Mouse (Mus musculus): ENCODE data around the gene Fras1. TPM values are rescaled to one million over a fixed set of nuclear protein-coding genes. Genes with fewer than 3 reads are reported as not detected.
A peak's percentile ranks its signal among the peaks of the same experiment; 100 is the strongest.

Gene Fras1
- total and polyA plus RNA-seq, 3 experiments, result 2.1 to 5.8 (median 5.4) TPM

DNA sequence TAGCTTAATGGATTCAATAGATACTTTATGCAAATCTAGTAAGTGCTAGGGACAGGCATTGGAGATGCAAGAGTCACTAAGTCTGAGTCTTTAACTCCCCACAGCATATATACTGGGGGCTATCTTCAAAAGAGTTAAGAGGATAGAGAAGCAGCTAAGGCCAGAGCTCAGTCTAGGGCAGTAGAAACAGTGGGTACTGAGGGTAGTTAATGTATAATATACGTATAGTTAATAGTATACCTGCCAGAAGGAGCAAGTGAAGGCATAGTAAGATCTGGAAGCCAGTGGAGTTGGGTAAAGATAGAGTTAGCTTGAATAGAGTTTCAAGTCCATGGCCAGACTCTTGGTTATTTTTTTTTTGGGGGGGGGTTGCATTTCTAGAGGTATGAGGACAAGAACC lies 128.6 kb downstream of the Fras1 start:
- in situ Hi-C loops (cut with MboI; ENCODE audit: low pct_ligation_motif_present, low pct_unique_long_range_greater_than_20kb, low sequenced_read_pairs) (no loop called here), dilution Hi-C loops (cut with MboI; ENCODE audit: extremely low pct_ligation_motif_present, extremely low pct_unique_long_range_greater_than_20kb, low sequenced_read_pairs) (no loop called here)
- H3K4me3 ChIP-seq (replicated peaks in 1 of 3; ENCODE audit: low read depth in 2 of 3, low read length in 2 of 3, poor library complexity in 1 of 3), result no peak overlapping the region
- no peak overlapping the region for H3K9ac ChIP-seq (ENCODE audit: insufficient read depth, low read depth)
- H3K27me3 ChIP-seq (replicated peaks), result no peaks in the 10 kb centered on the region
- no peaks in the 10 kb centered on the region for H3K9me3 ChIP-seq (replicated peaks; ENCODE audit: low read length)
- H3K4me2 ChIP-seq (ENCODE audit: insufficient read depth, low read depth, poor library complexity, severe bottlenecking), result no peak overlapping the region
- TF ChIP-seq CHD1 (IDR thresholded peaks at IDR 0.05; ENCODE audit: low read depth, low read length) (no peak), MAZ (IDR thresholded peaks at IDR 0.05; ENCODE audit: low read depth, low read length) (no peak), SMC3 (IDR thresholded peaks at IDR 0.05; ENCODE audit: low read depth, low read length) (no peak)
- H3K79me2 ChIP-seq (replicated peaks; ENCODE audit: control insufficient read depth, extremely low read depth, insufficient read depth, poor library complexity, severe bottlenecking), result no peaks in the 10 kb centered on the region
- peaks cover 8 to 55% of the 10 kb centered on the region in 2 experiments; a peak in 3 of 4 replicates for H3K4me1 ChIP-seq (ENCODE audit: control insufficient read depth in 1 of 2, insufficient read depth in 2 of 2)
- no peak overlapping the region for H3K27ac ChIP-seq (ENCODE audit: insufficient read depth, low read depth)
- no peak for DNase-seq (ENCODE audit: extremely low read depth)
- H3K36me3 ChIP-seq (replicated peaks in 1 of 2; ENCODE audit: control insufficient read depth in 1 of 2, insufficient read depth in 1 of 2, low read length in 1 of 2), result no peaks in the 10 kb centered on the region

DNA sequence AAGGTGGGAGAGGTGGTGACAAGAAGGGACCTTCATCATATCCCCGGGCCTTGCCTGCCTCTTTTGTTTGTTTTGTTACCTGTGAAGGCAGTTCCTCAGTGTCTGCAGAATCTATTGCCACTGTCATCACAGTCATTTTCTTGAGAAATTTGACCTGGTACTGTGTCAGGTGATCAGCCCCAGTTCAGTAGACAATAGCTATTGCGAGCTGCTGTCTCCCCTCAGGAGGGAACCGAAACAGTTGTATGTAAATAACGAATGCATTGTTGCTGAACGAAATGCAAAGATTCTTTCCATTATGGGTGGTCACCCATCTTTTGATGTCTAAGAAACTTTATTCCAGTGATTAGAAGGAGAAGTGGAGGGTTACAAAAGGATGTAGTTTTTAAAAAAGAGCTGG lies 137.2 kb downstream of the Fras1 start:
- Histone ChIP-seq H3K9me3 (replicated peaks; ENCODE audit: low read length) (no peaks in the 10 kb centered on the region), H3K4me2 (ENCODE audit: insufficient read depth, low read depth, poor library complexity, severe bottlenecking) (peak overlapping the region; percentile 72), H3K9ac (ENCODE audit: insufficient read depth, low read depth) (peak overlapping the region; percentile 55), H3K4me3 (replicated peaks in 1 of 3; ENCODE audit: low read depth in 2 of 3, low read length in 2 of 3, poor library complexity in 1 of 3) (peak overlapping the region in 2 of 3 experiments; percentile 1 to 16), H3K36me3 (replicated peaks in 1 of 2; ENCODE audit: control insufficient read depth in 1 of 2, insufficient read depth in 1 of 2, low read length in 1 of 2) (no peaks in the 10 kb centered on the region), H3K27me3 (replicated peaks) (no peaks in the 10 kb centered on the region), H3K4me1 (ENCODE audit: control insufficient read depth in 1 of 2, insufficient read depth in 2 of 2) (peaks cover 35 to 88% of the 10 kb centered on the region in 2 experiments), H3K27ac (ENCODE audit: insufficient read depth, low read depth) (peak overlapping the region; percentile 88), H3K79me2 (replicated peaks; ENCODE audit: control insufficient read depth, extremely low read depth, insufficient read depth, poor library complexity, severe bottlenecking) (no peaks in the 10 kb centered on the region)
- no peak for TF ChIP-seq UBTF (IDR thresholded peaks at IDR 0.05; ENCODE audit: low read depth, low read length)
- no peak for TF ChIP-seq ZNF384 (IDR thresholded peaks at IDR 0.05; ENCODE audit: low read depth, low read length)
- no peak for TF ChIP-seq JUND (conservative IDR thresholded peaks at IDR 0.05; ENCODE audit: low read depth, low read length)
- no peak for TF ChIP-seq SMC3 (IDR thresholded peaks at IDR 0.05; ENCODE audit: low read depth, low read length)
- no peak for TF ChIP-seq RCOR1 (conservative IDR thresholded peaks at IDR 0.05; ENCODE audit: low read depth, low read length)
- TF ChIP-seq MAX (IDR thresholded peaks at IDR 0.05; ENCODE audit: low read length), result no peak
- no peak for TF ChIP-seq CTCF (conservative IDR thresholded peaks at IDR 0.05 in 1 of 2, IDR thresholded peaks at IDR 0.05 in 1 of 2; ENCODE audit: low read depth in 2 of 2, low read length in 2 of 2)
- TF ChIP-seq USF2 (conservative IDR thresholded peaks at IDR 0.05; ENCODE audit: low read depth, low read length), result peak; percentile 50; the same call in 1 of the 2 replicates
- no peak for TF ChIP-seq ZKSCAN1 (IDR thresholded peaks at IDR 0.05; ENCODE audit: borderline replicate concordance, low read depth, low read length)
- peak; percentile 76 for TF ChIP-seq BHLHE40 (IDR thresholded peaks at IDR 0.05; ENCODE audit: low read depth, low read length)
- TF ChIP-seq POLR2A (IDR thresholded peaks at IDR 0.05; ENCODE audit: low read depth, low read length), result no peak
- peak; percentile 60 for TF ChIP-seq ETS1 (conservative IDR thresholded peaks at IDR 0.05; ENCODE audit: low read depth, low read length)
- 0 out of 2 replicates have a peak, but pooled peaks have one; percentile 37 for TF ChIP-seq MAZ (IDR thresholded peaks at IDR 0.05; ENCODE audit: low read depth, low read length)
- no peak for TF ChIP-seq E2F4 (IDR thresholded peaks at IDR 0.05; ENCODE audit: insufficient replicate concordance, low read depth, low read length)
- no peak for TF ChIP-seq POLR2AphosphoS2 (IDR thresholded peaks at IDR 0.05; ENCODE audit: low read depth, low read length)
- TF ChIP-seq KAT2A (IDR thresholded peaks at IDR 0.05; ENCODE audit: insufficient replicate concordance, low read length), result no peak
- TF ChIP-seq IRF4 (IDR thresholded peaks at IDR 0.05; ENCODE audit: low read depth, low read length), result peak; percentile 94
- TF ChIP-seq ZMIZ1 (IDR thresholded peaks at IDR 0.05; ENCODE audit: low read depth, low read length), result no peak
- no peak for TF ChIP-seq TBP (conservative IDR thresholded peaks at IDR 0.05; ENCODE audit: low read depth, low read length)
- TF ChIP-seq EP300 (IDR thresholded peaks at IDR 0.05; ENCODE audit: low read length), result peak; percentile 93
- peak; percentile 33; the same call in 1 of the 2 replicates for TF ChIP-seq CHD2 (IDR thresholded peaks at IDR 0.05; ENCODE audit: low read length)
- TF ChIP-seq MXI1 (IDR thresholded peaks at IDR 0.05; ENCODE audit: low read depth, low read length), result no peak
- TF ChIP-seq ZC3H11A (IDR thresholded peaks at IDR 0.05; ENCODE audit: low read depth, low read length), result no peak
- TF ChIP-seq PAX5 (IDR thresholded peaks at IDR 0.05; ENCODE audit: low read length), result no peak
- no peak for TF ChIP-seq RAD21 (IDR thresholded peaks at IDR 0.05; ENCODE audit: low read depth, low read length)
- TF ChIP-seq HCFC1 (IDR thresholded peaks at IDR 0.05; ENCODE audit: low read depth, low read length), result no peak
- peak; percentile 14; the same call in 1 of the 2 replicates for TF ChIP-seq SIN3A (IDR thresholded peaks at IDR 0.05; ENCODE audit: low read length)
- no peak for TF ChIP-seq ELF1 (IDR thresholded peaks at IDR 0.05; ENCODE audit: low read depth, low read length)
- peak; percentile 56 for TF ChIP-seq USF1 (IDR thresholded peaks at IDR 0.05; ENCODE audit: low read depth, low read length)
- no peak for TF ChIP-seq MAFK (IDR thresholded peaks at IDR 0.05; ENCODE audit: insufficient replicate concordance, low read length)
- peak; percentile 71; the same call in 1 of the 2 replicates for TF ChIP-seq TCF12 (IDR thresholded peaks at IDR 0.05; ENCODE audit: low read depth, low read length)
- no peak for TF ChIP-seq MYC (IDR thresholded peaks at IDR 0.05; ENCODE audit: low read depth, low read length)
- TF ChIP-seq CHD1 (IDR thresholded peaks at IDR 0.05; ENCODE audit: low read depth, low read length), result no peak
- no peak for TF ChIP-seq GABPA (IDR thresholded peaks at IDR 0.05; ENCODE audit: insufficient replicate concordance, low read depth, low read length)
- in situ Hi-C loops (cut with MboI; ENCODE audit: low pct_ligation_motif_present, low pct_unique_long_range_greater_than_20kb, low sequenced_read_pairs), result no loop called here
- dilution Hi-C loops (cut with MboI; ENCODE audit: extremely low pct_ligation_motif_present, extremely low pct_unique_long_range_greater_than_20kb, low sequenced_read_pairs), result no loop called here
- DNase-seq (ENCODE audit: extremely low read depth), result peak; percentile 79
